Mouse (Mus musculus) lung, embryonic 16.5 days (tissue): ENCODE results near the gene Grik3. TPM values are rescaled to one million over a fixed set of nuclear protein-coding genes. Genes with fewer than 3 reads are reported as not detected.

Experiments
- ATAC-seq: fragments of 200-750 bp; cut with Nextera tagmentation; 2 replicates; pipeline ENCODE4 v1.8.0; 2017; ENCODE audit warnings: low read depth, mild to moderate bottlenecking, moderate library complexity
- H3K27ac ChIP-seq: fragments of 300-500 bp; sonication (generic); 2 replicates; pipeline ENCODE4 v1.5.1; 2014; ENCODE audit warnings: mild to moderate bottlenecking, control low read depth, low read length
- H3K27me3 ChIP-seq: fragments of 300-500 bp; sonication (generic); 2 replicates; pipeline ENCODE4 v1.6.1; 2014; ENCODE audit warnings: low read depth, low read length, mixed read lengths; ENCODE audit not compliant: control insufficient read depth, insufficient read depth
- H3K36me3 ChIP-seq: fragments of 300-500 bp; sonication (generic); 2 replicates; pipeline ENCODE4 v1.6.1; 2014; ENCODE audit warnings: low read length; ENCODE audit not compliant: control insufficient read depth, insufficient read depth
- H3K4me1 ChIP-seq: fragments of 300-500 bp; sonication (generic); replicated peaks from 2 replicates; pipeline ENCODE4 v1.6.1; 2014; ENCODE audit warnings: low read length, mixed read lengths; ENCODE audit not compliant: control insufficient read depth, insufficient read depth
- H3K4me2 ChIP-seq: fragments of 300-500 bp; sonication (generic); 2 replicates; pipeline ENCODE4 v1.6.1; 2014; ENCODE audit warnings: low read depth, low read length, control low read depth
- H3K4me3 ChIP-seq: fragments of 300-500 bp; sonication (generic); 2 replicates; pipeline ENCODE4 v1.5.1; 2014; ENCODE audit warnings: mild to moderate bottlenecking, low read length, control low read depth
- H3K9ac ChIP-seq: fragments of 300-500 bp; sonication (generic); 2 replicates; pipeline ENCODE4 v1.6.1; 2014; ENCODE audit warnings: low read length, control low read depth
- H3K9me3 ChIP-seq: fragments of 300-500 bp; sonication (generic); 2 replicates; pipeline ENCODE4 v1.6.1; 2016; ENCODE audit warnings: low read length; ENCODE audit not compliant: control insufficient read depth
- WGBS: fragments of 180-500 bp; shearing (Covaris S2); extraction: QIAGEN DNeasy Blood & Tissue Kit; methylation state at CpG from one replicate; pipeline ENCODE4 v1.1.7; 2014; 5-methylcytosine and 5-hydroxymethylcytosine counted together
- polyA plus RNA-seq: library from polyadenylated mRNA; unstranded; fragments of >200 nt; fragmentation: Nextera tagmentation; extraction: Ambion mirVana; gene quantifications from 2 replicates; pipeline ENCODE4 v1.2.1, GENCODE M21; 2015

The Grik3 gene
- polyA plus RNA-seq, 1 experiment from 2014 or later: not detected

DNA sequence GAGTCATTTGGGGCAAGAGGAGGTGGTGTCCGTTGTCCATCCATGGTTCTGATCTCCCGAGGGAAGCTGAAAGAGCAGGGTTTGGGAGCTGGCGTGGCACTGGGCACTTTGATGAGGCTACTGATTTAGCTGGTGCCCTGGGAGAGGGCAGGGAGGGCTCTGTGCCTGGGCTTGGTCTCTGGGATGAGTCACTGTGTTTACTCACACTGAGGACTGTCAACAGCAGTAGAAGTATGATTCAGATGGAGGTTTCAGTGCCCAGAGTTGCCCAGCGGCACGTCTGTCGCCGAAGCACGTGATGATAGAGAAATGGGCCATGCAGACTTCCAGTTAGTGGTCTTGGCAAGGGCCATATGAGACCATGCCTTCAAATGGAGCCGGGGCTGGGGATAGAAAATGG, 63.3 kb downstream of the Grik3 start:
- Histone ChIP-seq H3K4me2 (no peak overlapping the region), H3K9ac (no peak overlapping the region), H3K27ac (no peak overlapping the region), H3K4me3 (no peak overlapping the region), H3K9me3 (no peaks in the 10 kb centered on the region), H3K27me3 (no peaks in the 10 kb centered on the region), H3K4me1 (no peaks in the 10 kb centered on the region), H3K36me3 (no peaks in the 10 kb centered on the region)
- ATAC-seq: no peak
- 79% methylated on average over 9 of the region's 9 CpGs for WGBS

- no peak overlapping the region for H3K9ac ChIP-seq
- no peak overlapping the region for H3K4me2 ChIP-seq
- H3K27ac ChIP-seq: no peak overlapping the region
- no peaks in the 10 kb centered on the region for H3K36me3 ChIP-seq
- no peaks in the 10 kb centered on the region for H3K27me3 ChIP-seq
- H3K4me1 ChIP-seq: no peaks in the 10 kb centered on the region
- ATAC-seq: no peak
- H3K9me3 ChIP-seq: no peaks in the 10 kb centered on the region
- WGBS: 69% methylated on average over 14 of the region's 14 CpGs
- no peak overlapping the region for H3K4me3 ChIP-seq
Measured at GRCm38 (mm10) chr4:125556405-125557308, 66.2 kb downstream of the Grik3 start.

DNA sequence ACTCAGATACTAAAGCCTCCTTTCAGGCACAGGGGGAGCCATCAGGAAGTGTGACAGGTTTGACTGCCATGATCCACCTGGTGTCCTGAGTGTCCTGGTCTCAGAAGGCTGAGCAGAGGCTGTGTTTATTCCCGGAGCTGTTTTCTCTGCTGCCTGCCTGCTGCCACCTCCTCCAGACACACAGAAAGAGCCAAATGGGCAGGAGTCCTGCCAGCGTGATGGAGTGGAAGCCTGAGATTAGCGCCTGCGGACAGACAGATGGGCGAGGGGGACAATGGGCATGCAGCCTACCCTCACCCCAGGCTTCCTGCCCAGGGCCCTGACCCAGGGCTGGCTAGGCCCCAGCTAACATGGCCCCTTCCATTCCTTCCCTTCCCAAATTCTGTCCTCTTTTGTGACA, 69.1 kb downstream of the Grik3 start:
- Histone ChIP-seq H3K4me3 (no peak overlapping the region), H3K36me3 (no peaks in the 10 kb centered on the region), H3K4me1 (no peaks in the 10 kb centered on the region), H3K27me3 (no peaks in the 10 kb centered on the region), H3K9ac (no peak overlapping the region), H3K4me2 (no peak overlapping the region), H3K9me3 (no peaks in the 10 kb centered on the region), H3K27ac (no peak overlapping the region)
- 43% methylated on average over 5 of the region's 5 CpGs for WGBS
- no peak for ATAC-seq

- H3K36me3 ChIP-seq: no peaks in the 10 kb centered on the region
- WGBS: 26% methylated on average over 2 of the region's 2 CpGs
- ATAC-seq: no peak
- H3K4me3 ChIP-seq: no peak overlapping the region
- H3K4me2 ChIP-seq: no peak overlapping the region
- no peaks in the 10 kb centered on the region for H3K9me3 ChIP-seq
- no peak overlapping the region for H3K9ac ChIP-seq
- H3K27me3 ChIP-seq: no peaks in the 10 kb centered on the region
- no peaks in the 10 kb centered on the region for H3K4me1 ChIP-seq
- H3K27ac ChIP-seq: no peak overlapping the region
Measured at GRCm38 (mm10) chr4:125560806-125561205, 70.3 kb downstream of the Grik3 start.

- Histone ChIP-seq H3K36me3 (no peaks in the 10 kb centered on the region), H3K4me2 (no peak overlapping the region), H3K4me3 (no peak overlapping the region), H3K9me3 (no peaks in the 10 kb centered on the region), H3K9ac (no peak overlapping the region), H3K27ac (no peak overlapping the region), H3K4me1 (no peaks in the 10 kb centered on the region), H3K27me3 (no peaks in the 10 kb centered on the region)
- WGBS: 63% methylated on average over 10 of the region's 10 CpGs
- ATAC-seq: no peak
Measured at GRCm38 (mm10) chr4:125563579-125563978, 73.1 kb downstream of the Grik3 start.

- 25% methylated on average over 17 of the region's 17 CpGs for WGBS
- H3K36me3 ChIP-seq: no peaks in the 10 kb centered on the region
- no peak overlapping the region for H3K9ac ChIP-seq
- H3K27me3 ChIP-seq: no peaks in the 10 kb centered on the region
- H3K9me3 ChIP-seq: no peaks in the 10 kb centered on the region
- ATAC-seq: no peak
- H3K4me3 ChIP-seq: no peak overlapping the region
- no peaks in the 10 kb centered on the region for H3K4me1 ChIP-seq
- no peak overlapping the region for H3K4me2 ChIP-seq
- H3K27ac ChIP-seq: no peak overlapping the region
Measured at GRCm38 (mm10) chr4:125564008-125564710, 73.7 kb downstream of the Grik3 start.

DNA sequence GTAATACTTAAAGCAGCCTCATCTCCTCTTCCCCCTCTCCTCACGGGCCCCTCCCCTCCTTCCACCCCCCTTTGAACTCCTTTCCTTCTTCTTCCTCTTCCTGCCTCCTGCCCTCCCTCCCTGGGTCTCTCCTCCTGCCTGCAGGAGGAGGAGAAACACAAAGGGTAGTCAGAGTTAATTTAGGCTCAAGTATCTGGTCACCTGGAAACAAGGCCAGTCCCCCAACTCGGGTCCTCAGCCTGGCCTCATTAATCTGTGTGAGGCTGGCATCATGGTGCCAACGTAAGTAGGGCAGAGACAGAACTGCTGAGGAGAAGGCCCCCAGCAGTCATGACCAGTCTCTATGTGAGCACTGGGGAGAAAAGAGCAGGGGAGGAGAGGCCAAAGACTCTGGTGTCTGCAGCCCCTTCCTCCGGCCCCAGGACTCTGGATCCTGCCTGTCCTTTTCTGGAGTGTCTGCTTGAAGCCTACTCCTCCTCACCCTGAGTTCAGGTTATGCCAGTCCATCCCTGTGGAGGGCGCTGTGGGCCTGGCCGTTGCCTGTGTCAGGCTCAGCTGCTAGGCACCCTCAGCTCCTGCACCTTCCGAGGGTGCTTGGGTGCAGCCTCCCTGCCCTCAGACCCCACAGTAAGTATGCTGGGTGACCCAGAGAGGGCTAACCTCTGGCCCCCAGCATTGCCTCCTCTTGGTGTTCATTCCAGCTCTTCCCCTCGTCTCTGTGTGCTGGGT, 75.4 kb downstream of the Grik3 start:
- H3K9me3 ChIP-seq: no peaks in the 10 kb centered on the region
- no peak overlapping the region for H3K4me3 ChIP-seq
- H3K4me1 ChIP-seq: no peaks in the 10 kb centered on the region
- no peak overlapping the region for H3K4me2 ChIP-seq
- no peaks in the 10 kb centered on the region for H3K36me3 ChIP-seq
- H3K27me3 ChIP-seq: no peaks in the 10 kb centered on the region
- 40% methylated on average over 7 of the region's 8 CpGs for WGBS
- no peak for ATAC-seq
- H3K27ac ChIP-seq: no peak overlapping the region
- no peak overlapping the region for H3K9ac ChIP-seq

GRCm38 (mm10) chr4:125568210-125568609, 77.7 kb downstream of the Grik3 start:
- Histone ChIP-seq H3K27me3 (peaks cover 3% of the 10 kb centered on the region; the same call in 1 of the 2 replicates), H3K27ac (no peak overlapping the region), H3K4me2 (no peak overlapping the region), H3K4me1 (no peaks in the 10 kb centered on the region), H3K4me3 (no peak overlapping the region), H3K36me3 (no peaks in the 10 kb centered on the region), H3K9me3 (no peaks in the 10 kb centered on the region), H3K9ac (no peak overlapping the region)
- WGBS: 76% methylated on average over 6 of the region's 6 CpGs
- no peak for ATAC-seq
